Mouse (Mus musculus) kidney, adult 2 months (tissue): ENCODE measurements around the gene Syap1.
"Not testable (repeated sequence)": the region's sequence is repeated elsewhere in the genome, so short reads cannot be mapped to it uniquely, and the experiment has no call there.

ENCODE experiments used
- CTCF ChIP-seq: fragments of 200-500 bp; conservative IDR thresholded peaks from 2 replicates; pipeline ENCODE4 v1.5.1; 2011; ENCODE audit warnings: low read depth, mild to moderate bottlenecking, control low read depth, low read length, moderate library complexity, mixed read lengths; ENCODE audit not compliant: insufficient read depth, insufficient read length
- POLR2A ChIP-seq: fragments of 200-500 bp; IDR thresholded peaks from one replicate; pipeline ENCODE4 v1.6.1; 2011; ENCODE audit warnings: low read depth, low read length, control low read depth

DNA sequence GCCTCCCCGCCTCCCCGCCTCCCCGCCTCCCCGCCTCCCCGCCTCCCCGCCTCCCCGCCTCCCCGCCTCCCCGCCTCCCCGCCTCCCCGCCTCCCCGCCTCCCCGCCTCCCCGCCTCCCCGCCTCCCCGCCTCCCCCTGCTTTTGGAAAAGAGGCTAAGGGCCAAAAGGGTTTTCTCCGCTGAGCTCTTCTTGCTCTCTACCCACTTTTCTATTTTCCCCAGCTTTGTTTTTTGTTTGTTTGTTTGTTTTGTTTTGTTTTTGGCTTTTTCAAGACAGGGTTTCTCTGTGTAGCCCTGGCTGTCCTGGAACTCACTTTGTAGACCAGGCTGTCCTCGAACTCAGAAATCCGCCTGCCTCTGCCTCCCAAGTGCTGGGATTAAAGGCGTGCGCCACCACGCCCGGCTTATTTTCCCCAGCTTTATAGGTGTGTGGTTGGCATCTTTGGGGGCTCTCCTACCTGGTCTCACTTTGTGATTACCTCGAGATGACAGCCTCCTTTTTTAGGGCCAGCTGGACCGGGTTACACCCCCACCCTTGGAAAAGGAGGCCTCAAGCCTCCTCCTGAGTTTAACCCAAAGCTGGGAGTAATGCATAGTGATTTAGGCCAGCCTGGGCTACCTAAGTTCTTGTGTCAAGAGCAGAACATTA lies 452 bp upstream of the Syap1 start:
- TF ChIP-seq CTCF, POLR2A: not testable (repeated sequence)
